30 mouse cellular contexts compared by ENCODE assay signal in genomic region chr5:51860496-51860895, GRCm38 (mm10).
"Had no signal": no experiment of that assay in that cellular context is flagged by ENCODE, and none has a peak within 500 bp of the region (broad histone marks: within the 10 kb centered on the region; RNA-seq: fewer than 3 reads in every experiment).

No protein-coding gene starts in this region.

- H3K9me3 ChIP-seq: heart, embryonic 12.5 days; heart, embryonic 13.5 days; heart, embryonic 15.5 days; hindbrain, embryonic 10.5 days; hindbrain, embryonic 12.5 days; hindbrain, embryonic 13.5 days; hindbrain, embryonic 15.5 days; intestine, embryonic 15.5 days; kidney, embryonic 15.5 days had no signal

- H3K9ac ChIP-seq: heart, embryonic 12.5 days; heart, embryonic 13.5 days; heart, embryonic 15.5 days; hindbrain, embryonic 12.5 days; hindbrain, embryonic 13.5 days; hindbrain, embryonic 14.5 days; hindbrain, embryonic 15.5 days; intestine, embryonic 15.5 days; kidney, embryonic 15.5 days had no signal

- H3K27ac ChIP-seq: heart, embryonic 13.5 days; heart, embryonic 15.5 days; hindbrain, embryonic 10.5 days; hindbrain, embryonic 12.5 days; hindbrain, embryonic 13.5 days; hindbrain, embryonic 14.5 days; hindbrain, embryonic 15.5 days; hindbrain, postnatal 0 days; intestine, embryonic 15.5 days; kidney, embryonic 15.5 days; kidney, postnatal 0 days; layer of hippocampus, adult 2 months; left cerebral cortex, adult 2 months had no signal

- DNase-seq: heart, postnatal 10 days; heart, postnatal 14 days; heart, postnatal 36 days; heart, postnatal 4 days; kidney, adult 11 months; kidney, adult 18-20 months; kidney, adult 2 months; kidney, adult 8-10 months; kidney, adult 9 months; kidney, postnatal 10 days; kidney, postnatal 14 days; kidney, postnatal 25 days; kidney, postnatal 36 days; kidney, postnatal 4 days; layer of hippocampus, adult 9-11 months; layer of hippocampus, postnatal 36 days had no signal

- H3K36me3 ChIP-seq: heart, embryonic 12.5 days; heart, embryonic 13.5 days; heart, embryonic 15.5 days; hindbrain, embryonic 10.5 days; hindbrain, embryonic 12.5 days; hindbrain, embryonic 13.5 days; hindbrain, embryonic 15.5 days; intestine, embryonic 15.5 days; kidney, embryonic 15.5 days had no signal

- H3K4me3 ChIP-seq: heart, embryonic 12.5 days; heart, embryonic 13.5 days; heart, embryonic 15.5 days; hindbrain, embryonic 10.5 days; hindbrain, embryonic 12.5 days; hindbrain, embryonic 13.5 days; hindbrain, embryonic 15.5 days; intestine, embryonic 15.5 days; kidney, embryonic 15.5 days; layer of hippocampus, adult 2 months; left cerebral cortex, adult 2 months had no signal

- H3K27me3 ChIP-seq: heart, embryonic 12.5 days; heart, embryonic 13.5 days; heart, embryonic 15.5 days; hindbrain, embryonic 12.5 days; hindbrain, embryonic 13.5 days; hindbrain, embryonic 15.5 days; intestine, embryonic 15.5 days; kidney, embryonic 15.5 days had no signal

- H3K4me1 ChIP-seq: hindbrain, embryonic 10.5 days; hindbrain, embryonic 12.5 days; hindbrain, embryonic 13.5 days; hindbrain, embryonic 15.5 days; intestine, embryonic 15.5 days; kidney, embryonic 15.5 days had no signal
